ENCODE assay signal across 29 mouse cellular contexts in the genomic region with DNA sequence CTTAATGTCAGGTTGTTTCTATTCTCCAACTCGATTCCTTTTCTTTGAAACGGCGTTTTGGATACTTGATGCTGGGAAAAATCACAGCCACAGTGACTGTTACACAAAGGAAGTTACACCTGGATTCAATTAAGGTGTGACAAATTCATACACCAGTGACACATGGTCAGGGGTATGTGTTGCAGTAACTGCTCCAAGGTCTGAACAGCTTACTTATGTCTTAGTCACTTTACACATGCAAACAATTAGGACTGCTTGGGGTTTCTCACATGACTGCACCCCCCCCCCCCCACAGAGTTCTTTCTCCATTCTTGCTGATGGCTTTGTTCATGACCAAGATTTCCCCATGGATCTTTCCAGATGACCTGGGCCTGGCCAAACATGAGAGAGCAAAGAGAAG. TPM values are rescaled to one million over a fixed set of nuclear protein-coding genes. Genes with fewer than 3 reads are reported as not detected.
DNase-seq lines count a peak whose midpoint lies in the region; ATAC-seq lines count a peak whose summit lies in the region.
"Had no signal": no experiment of that assay in that cellular context is flagged by ENCODE, and none has a peak within 500 bp of the region (broad histone marks: within the 10 kb centered on the region; RNA-seq: fewer than 3 reads in every experiment).

No protein-coding gene starts in this region.

- no peaks in the 10 kb centered on the region for H3K27me3 ChIP-seq in embryonic facial prominence, embryonic 10.5 days (replicated peaks; ENCODE audit: low read depth, poor library complexity, severe bottlenecking)
- H3K27me3 ChIP-seq in forebrain, embryonic 13.5 days, result no peaks in the 10 kb centered on the region
- H3K27me3 ChIP-seq: heart, embryonic 13.5 days; hindbrain, embryonic 12.5 days; neural tube, embryonic 13.5 days had no signal

- DNase-seq in Muller cell, postnatal 12 days (ENCODE audit: inconsistent ontology term), result peak; percentile 34
- DNase-seq in embryonic facial prominence, embryonic 10.5 days (ENCODE audit: low spot score), result peak; percentile 38
- peak; percentile 66 for DNase-seq in fibroblast of lung, adult 2 months (ENCODE audit: low read depth)
- DNase-seq in mesoderm, embryonic 11.5 days (ENCODE audit: low read depth, low spot score), result peak; percentile 25
- no peak for DNase-seq in cerebellum, postnatal 25 days
- no peak for DNase-seq in adrenal gland, postnatal 36 days
- DNase-seq: adrenal gland, adult 8-10 months; cerebellum, adult 2 months; cerebellum, postnatal 36 days; gastrocnemius, postnatal 10 days; heart, adult 18-20 months; heart, postnatal 14 days; kidney, adult 11 months; left cerebral cortex, postnatal 4 days; liver, postnatal 0 days; retina, postnatal 1 day; thymus, postnatal 36 days had no signal

- WGBS in embryonic facial prominence, embryonic 10.5 days, result 49% methylated on average over 3 of the region's 3 CpGs
- 92% methylated on average over 3 of the region's 3 CpGs for WGBS in forebrain, embryonic 13.5 days

- H3K9me3 ChIP-seq in embryonic facial prominence, embryonic 10.5 days, result no peaks in the 10 kb centered on the region
- no peaks in the 10 kb centered on the region for H3K9me3 ChIP-seq in forebrain, embryonic 13.5 days (replicated peaks)
- H3K9me3 ChIP-seq: heart, embryonic 13.5 days; hindbrain, embryonic 12.5 days; midbrain, embryonic 10.5 days; neural tube, embryonic 13.5 days had no signal

- no peak for ATAC-seq in forebrain, embryonic 13.5 days
- ATAC-seq: forebrain, embryonic 14.5 days; liver, postnatal 0 days; lung, postnatal 0 days; midbrain, embryonic 16.5 days had no signal

- no peak overlapping the region for H3K4me2 ChIP-seq in forebrain, embryonic 13.5 days
- H3K4me2 ChIP-seq: heart, embryonic 13.5 days; hindbrain, embryonic 12.5 days; liver, embryonic 11.5 days; neural tube, embryonic 13.5 days had no signal

- H3K27ac ChIP-seq in embryonic facial prominence, embryonic 10.5 days (replicated peaks), result no peak overlapping the region; the same call in 1 of the 2 replicates
- no peak overlapping the region for H3K27ac ChIP-seq in forebrain, embryonic 13.5 days
- H3K27ac ChIP-seq: heart, embryonic 13.5 days; hindbrain, embryonic 12.5 days; left cerebral cortex, adult 2 months; macrophage; midbrain, embryonic 10.5 days; neural tube, embryonic 13.5 days had no signal

- H3K36me3 ChIP-seq in embryonic facial prominence, embryonic 10.5 days (replicated peaks), result no peaks in the 10 kb centered on the region
- no peaks in the 10 kb centered on the region for H3K36me3 ChIP-seq in forebrain, embryonic 13.5 days (ENCODE audit: poor library complexity, severe bottlenecking)
- H3K36me3 ChIP-seq: heart, embryonic 13.5 days; hindbrain, embryonic 12.5 days; midbrain, embryonic 10.5 days; neural tube, embryonic 13.5 days had no signal

- H3K4me3 ChIP-seq in embryonic facial prominence, embryonic 10.5 days, result no peak overlapping the region
- H3K4me3 ChIP-seq in forebrain, embryonic 13.5 days, result no peak overlapping the region
- H3K4me3 ChIP-seq: heart, embryonic 13.5 days; hindbrain, embryonic 12.5 days; left cerebral cortex, adult 2 months; midbrain, embryonic 10.5 days; myocyte; neural tube, embryonic 13.5 days had no signal

- H3K9ac ChIP-seq in forebrain, embryonic 13.5 days, result no peak overlapping the region
- H3K9ac ChIP-seq: heart, embryonic 13.5 days; hindbrain, embryonic 12.5 days; liver, postnatal 0 days; neural tube, embryonic 13.5 days had no signal

- H3K4me1 ChIP-seq in embryonic facial prominence, embryonic 10.5 days, result peaks cover 5% of the 10 kb centered on the region
- no peaks in the 10 kb centered on the region for H3K4me1 ChIP-seq in forebrain, embryonic 13.5 days
- H3K4me1 ChIP-seq: heart, embryonic 13.5 days; hindbrain, embryonic 12.5 days; midbrain, embryonic 10.5 days; neural tube, embryonic 13.5 days had no signal

RNA-seq across cellular contexts. Expression of a gene that starts 6.6 kb away (rescaled TPM):
- 0.05 and 0.13 TPM in 2 replicates for polyA plus RNA-seq in embryonic facial prominence, embryonic 10.5 days (2016; fragmentation: Nextera tagmentation; extraction: Ambion mirVana)
- not detected in 2 replicates for polyA plus RNA-seq in forebrain, embryonic 13.5 days (2015; fragmentation: Nextera tagmentation; extraction: Ambion mirVana)
- total RNA-seq in adrenal gland, postnatal 36 days (2021), result under 1 TPM; 0.26 to 0.83 TPM
- polyA plus RNA-seq: forebrain, embryonic 14.5 days; midbrain, embryonic 10.5 days; neural tube, embryonic 13.5 days had no signal

RNA-seq across cellular contexts. Expression of a gene that starts 29.4 kb away (rescaled TPM):
- polyA plus RNA-seq in embryonic facial prominence, embryonic 10.5 days (2016; fragmentation: Nextera tagmentation; extraction: Ambion mirVana), result not detected in 2 replicates
- not detected in 2 replicates for polyA plus RNA-seq in forebrain, embryonic 13.5 days (2015; fragmentation: Nextera tagmentation; extraction: Ambion mirVana)
- under 1 TPM in 1 of 2 experiments, not detected in 1; 0.46 TPM for total RNA-seq in adrenal gland, postnatal 36 days (2021)
- total RNA-seq: left cerebral cortex, adult 2 months; left cerebral cortex, postnatal 4 days had no signal
- polyA plus RNA-seq: cerebellum, adult 2 months; forebrain, embryonic 14.5 days; heart, embryonic 13.5 days; hindbrain, embryonic 12.5 days; midbrain, embryonic 10.5 days; midbrain, embryonic 16.5 days; myocyte; neural tube, embryonic 13.5 days had no signal

Comparison
In these comparisons a context has a peak if more than half of its experiments do, and no peak if none do; other contexts are left out.
1. DNase-seq: peak in Muller cell, postnatal 12 days (single experiment), embryonic facial prominence, embryonic 10.5 days (single experiment), fibroblast of lung, adult 2 months (single experiment) and mesoderm, embryonic 11.5 days (single experiment); none in cerebellum, postnatal 25 days (0 of 2) and adrenal gland, postnatal 36 days (0 of 2).